Mouse (Mus musculus) forebrain, embryonic 11.5 days (tissue): ENCODE measurements around the gene Fcgrt. TPM values are rescaled to one million over a fixed set of nuclear protein-coding genes. Genes with fewer than 3 reads are reported as not detected.
"Not testable (repeated sequence)": the region's sequence is repeated elsewhere in the genome, so short reads cannot be mapped to it uniquely, and the experiment has no call there.

Source experiments
- ATAC-seq: fragments of 200-750 bp; cut with Nextera tagmentation; replicated peaks from 2 replicates; pipeline ENCODE4 v1.8.0; 2017; ENCODE audit warnings: moderate TSS enrichment; ENCODE audit not compliant: low FRiP score
- DNase-seq: peaks from one replicate; pipeline ENCODE4 v3.0.0-alpha.2; 2017; ENCODE audit warnings: low spot score
- H3K27ac ChIP-seq: fragments of 300-500 bp; sonication (generic); 2 replicates; pipeline ENCODE4 v1.5.1; 2014; ENCODE audit warnings: low read depth, low read length
- H3K27me3 ChIP-seq: fragments of 300-500 bp; sonication (generic); 2 replicates; pipeline ENCODE4 v1.6.1; 2014; ENCODE audit warnings: mild to moderate bottlenecking, low read length, mixed read lengths; ENCODE audit not compliant: control insufficient read depth, insufficient read depth
- H3K36me3 ChIP-seq: fragments of 300-500 bp; sonication (generic); 2 replicates; pipeline ENCODE4 v1.6.1; 2014; ENCODE audit warnings: mild to moderate bottlenecking, low read length, moderate library complexity, mixed read lengths; ENCODE audit not compliant: control insufficient read depth, insufficient read depth
- H3K4me1 ChIP-seq: fragments of 300-500 bp; sonication (generic); replicated peaks from 2 replicates; pipeline ENCODE4 v1.6.1; 2014; ENCODE audit warnings: low read length, mixed read lengths; ENCODE audit not compliant: control insufficient read depth, insufficient read depth
- H3K4me2 ChIP-seq: fragments of 300-500 bp; sonication (generic); 2 replicates; pipeline ENCODE4 v1.6.1; 2014; ENCODE audit warnings: low read depth, mild to moderate bottlenecking, low read length, moderate library complexity, mixed read lengths; ENCODE audit not compliant: severe bottlenecking
- H3K4me3 ChIP-seq: fragments of 300-500 bp; sonication (generic); 2 replicates; pipeline ENCODE4 v1.5.1; 2014; ENCODE audit warnings: low read depth, low read length
- H3K9ac ChIP-seq: fragments of 300-500 bp; sonication (generic); 2 replicates; pipeline ENCODE4 v1.6.1; 2014; ENCODE audit warnings: low read length
- H3K9me3 ChIP-seq: fragments of 300-500 bp; sonication (generic); 2 replicates; pipeline ENCODE4 v1.6.1; 2016; ENCODE audit warnings: low read length, mixed read lengths; ENCODE audit not compliant: control insufficient read depth
- WGBS: fragments of 180-500 bp; shearing (Covaris S2); extraction: QIAGEN DNeasy Blood & Tissue Kit; methylation state at CpG from one replicate; pipeline ENCODE4 v1.1.7; 2014; 5-methylcytosine and 5-hydroxymethylcytosine counted together
- polyA plus RNA-seq: library from polyadenylated mRNA; unstranded; fragments of >200 nt; fragmentation: Nextera tagmentation; extraction: Ambion mirVana; gene quantifications from 2 replicates; pipeline ENCODE4 v1.2.1, GENCODE M21; 2014

Fcgrt gene
- polyA plus RNA-seq, 1 experiment from 2014 or later, result 7.1 TPM

DNA sequence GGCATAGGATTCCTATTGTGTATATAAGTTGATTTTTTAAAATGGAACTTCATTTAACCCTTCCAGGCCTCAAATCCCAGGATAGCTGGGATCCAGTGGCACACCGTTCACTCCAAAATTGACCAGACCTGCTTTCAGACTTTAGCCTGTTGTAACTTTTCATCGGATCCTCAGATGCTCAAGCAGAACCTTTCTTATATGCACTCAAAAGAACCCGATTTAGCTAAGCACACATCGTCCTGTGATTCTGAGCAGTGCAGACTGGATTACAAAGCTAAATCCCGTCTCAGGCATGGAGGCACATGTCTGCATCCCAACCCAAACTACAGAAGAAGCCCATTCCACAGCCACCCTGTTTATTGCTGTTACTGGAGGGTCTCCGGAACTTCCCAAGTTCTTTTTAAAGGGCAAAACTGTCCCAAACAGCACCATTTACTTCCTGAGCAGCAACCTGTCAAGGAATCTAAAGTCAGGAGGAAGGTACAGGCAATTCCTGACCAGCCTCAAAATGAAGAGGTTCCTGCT is 24.1 kb upstream of the Fcgrt start:
- WGBS, result under 1% methylated on average over 6 of the region's 6 CpGs
- peaks cover 28% of the 10 kb centered on the region for H3K4me1 ChIP-seq
- no peaks in the 10 kb centered on the region for H3K9me3 ChIP-seq

DNA sequence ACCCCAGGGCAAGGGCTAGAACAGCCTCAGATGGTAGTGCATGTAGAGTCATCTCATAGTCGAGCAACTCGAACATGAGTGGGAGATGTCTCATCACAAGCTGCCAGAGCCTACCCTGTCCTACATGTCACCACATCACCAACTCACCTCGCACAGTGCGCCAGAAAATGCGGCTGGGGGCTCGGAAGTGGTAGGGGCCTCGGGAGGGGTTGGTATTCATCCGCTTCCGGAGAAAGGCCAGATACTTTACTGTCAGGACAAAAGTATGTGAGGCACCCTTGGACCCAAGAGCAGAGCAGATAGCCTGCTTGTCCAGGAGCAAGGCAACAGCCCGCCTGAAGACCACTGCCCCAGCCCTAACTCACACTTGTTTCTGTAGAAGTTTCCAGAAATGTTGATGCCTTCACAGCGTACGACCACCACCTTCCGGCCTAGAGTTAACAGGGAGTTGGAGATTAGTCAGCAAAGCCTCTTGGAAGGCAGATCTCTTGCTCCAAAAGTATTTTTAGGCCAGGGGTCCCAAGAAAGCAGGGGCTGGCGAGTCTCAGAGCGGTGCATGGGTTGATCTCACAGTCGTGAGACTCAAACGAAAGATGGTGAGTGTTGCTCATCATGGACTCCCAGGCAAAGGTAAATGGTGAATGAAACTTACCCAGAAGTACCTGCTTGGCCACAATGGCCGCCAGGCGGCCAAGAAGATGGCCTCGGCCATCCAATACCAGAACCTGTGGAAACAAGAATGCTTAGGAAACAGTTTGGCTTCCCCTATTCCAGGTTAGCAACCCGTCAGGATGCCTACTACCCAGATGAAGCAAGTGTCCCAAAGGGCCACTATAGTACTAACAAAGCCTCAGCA is 23.4 kb upstream of the Fcgrt start:
- H3K4me1 ChIP-seq, result peaks cover 30% of the 10 kb centered on the region
- WGBS, result 54% methylated on average over 21 of the region's 21 CpGs

More for the DNA sequence above, 24.1 kb upstream of the Fcgrt start:
- Histone ChIP-seq H3K4me3 (peak overlapping the region; percentile 97), H3K27ac (peak overlapping the region; percentile 88), H3K27me3 (no peaks in the 10 kb centered on the region), H3K4me2 (peak overlapping the region; percentile 97), H3K9ac (peak overlapping the region; percentile 100), H3K36me3 (peaks cover 13% of the 10 kb centered on the region)
- no peak for ATAC-seq
- no peak for DNase-seq

GRCm38 (mm10) chr7:45126147-45126843 is 22.6 kb upstream of the Fcgrt start:
- H3K9ac ChIP-seq, result peak overlapping the region; percentile 100
- DNase-seq, result peak; percentile 63
- WGBS, result 78% methylated on average over 17 of the region's 17 CpGs
- ATAC-seq, result no peak
- H3K4me2 ChIP-seq, result peak overlapping the region; percentile 97
- H3K9me3 ChIP-seq, result no peaks in the 10 kb centered on the region
- peak overlapping the region; percentile 88 for H3K27ac ChIP-seq
- H3K4me1 ChIP-seq, result peaks cover 32% of the 10 kb centered on the region
- peak overlapping the region; percentile 97 for H3K4me3 ChIP-seq
- no peaks in the 10 kb centered on the region for H3K27me3 ChIP-seq
- peaks cover 25% of the 10 kb centered on the region for H3K36me3 ChIP-seq

More for the DNA sequence above, 23.4 kb upstream of the Fcgrt start:
- Histone ChIP-seq H3K27ac (peak overlapping the region; percentile 88), H3K9me3 (no peaks in the 10 kb centered on the region), H3K4me2 (peak overlapping the region; percentile 97), H3K36me3 (peaks cover 17% of the 10 kb centered on the region), H3K27me3 (no peaks in the 10 kb centered on the region), H3K4me3 (peak overlapping the region; percentile 97), H3K9ac (peak overlapping the region; percentile 100)
- ATAC-seq, result no peak
- no peak for DNase-seq

GRCm38 (mm10) chr7:45125649-45126048 is 22.0 kb upstream of the Fcgrt start:
- H3K4me1 ChIP-seq, result peaks cover 32% of the 10 kb centered on the region
- not testable (repeated sequence) for H3K27me3 ChIP-seq, H3K4me3 ChIP-seq, H3K9ac ChIP-seq, DNase-seq, H3K4me2 ChIP-seq, H3K9me3 ChIP-seq, ATAC-seq
- H3K36me3 ChIP-seq, result peaks cover 31% of the 10 kb centered on the region
- 65% methylated on average over 5 of the region's 5 CpGs for WGBS
- H3K27ac ChIP-seq, result peak overlapping the region; percentile 93; the same call in 1 of the 2 replicates

GRCm38 (mm10) chr7:45125144-45125600 is 21.5 kb upstream of the Fcgrt start:
- H3K27ac ChIP-seq, result peak overlapping the region; percentile 93; the same call in 1 of the 2 replicates
- H3K4me1 ChIP-seq, result peaks cover 32% of the 10 kb centered on the region
- H3K4me3 ChIP-seq, result no peak overlapping the region
- DNase-seq, result peak; percentile 68
- peaks cover 36% of the 10 kb centered on the region for H3K36me3 ChIP-seq
- peak overlapping the region; percentile 53 for H3K4me2 ChIP-seq
- no peak for ATAC-seq
- 18% methylated on average over 7 of the region's 7 CpGs for WGBS
- no peaks in the 10 kb centered on the region for H3K27me3 ChIP-seq
- no peaks in the 10 kb centered on the region for H3K9me3 ChIP-seq
- no peak overlapping the region; the same call in 1 of the 2 replicates for H3K9ac ChIP-seq

DNA sequence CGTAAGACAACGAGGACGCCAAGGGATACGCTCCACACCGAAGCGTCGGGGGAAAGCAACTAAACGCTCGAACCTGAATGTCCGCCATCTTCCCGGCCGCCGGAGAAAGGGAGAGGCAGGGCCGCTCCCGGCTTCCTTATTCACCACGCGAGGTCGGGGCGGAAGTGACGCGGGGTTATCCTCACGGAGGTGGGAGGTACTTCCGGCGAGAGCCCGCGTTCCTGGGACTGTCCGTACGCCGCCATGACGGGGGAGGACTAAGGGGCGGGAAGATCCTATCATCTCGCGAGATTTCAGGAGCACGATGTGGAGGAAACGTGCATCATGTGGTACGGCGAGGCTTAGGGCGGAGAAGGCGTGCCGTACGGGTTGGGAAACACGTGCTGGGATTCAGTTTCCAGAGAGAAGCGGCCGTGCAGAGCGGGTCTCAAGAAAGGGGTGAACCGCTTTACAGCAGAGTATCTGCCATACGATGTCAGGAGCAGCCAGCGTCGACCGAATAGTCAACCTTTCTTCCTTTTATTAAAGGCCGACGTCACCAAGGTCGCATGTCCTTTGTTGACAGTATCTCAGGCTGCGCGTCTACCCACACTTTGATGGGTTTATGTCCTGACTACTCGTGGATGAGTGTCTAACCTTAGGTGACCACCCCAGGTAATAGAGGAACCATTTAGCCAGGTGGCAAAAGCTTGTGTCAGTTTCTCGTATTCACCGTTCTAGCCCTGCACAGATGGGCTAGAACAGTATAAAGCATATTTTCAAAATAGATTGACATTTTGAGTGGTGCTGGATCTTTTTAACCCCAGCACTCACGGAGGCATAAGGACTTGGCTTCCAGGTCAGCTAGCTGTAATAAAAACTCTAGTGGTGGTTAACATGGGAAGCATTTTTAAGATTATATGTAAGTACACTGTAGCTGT is 20.8 kb upstream of the Fcgrt start, which contains the start of gene Rps11:
Gene Rps11, minus strand, starts transcription at position 216 of the 920 bp plus-strand sequence.
- H3K4me1 ChIP-seq, result peaks cover 28% of the 10 kb centered on the region
- DNase-seq, result peak; percentile 99
- no peaks in the 10 kb centered on the region for H3K9me3 ChIP-seq
- ATAC-seq, result peak; percentile 81
- peak within 1 kb of the TSS; percentile 93 for H3K27ac ChIP-seq
- peaks cover 40% of the 10 kb centered on the region for H3K36me3 ChIP-seq
- H3K4me2 ChIP-seq, result peak within 1 kb of the TSS; percentile 76
- no peaks in the 10 kb centered on the region for H3K27me3 ChIP-seq
- peak within 1 kb of the TSS; percentile 99 for H3K9ac ChIP-seq
- H3K4me3 ChIP-seq, result peak within 1 kb of the TSS; percentile 87
- WGBS, result under 1% methylated on average over 59 of the region's 59 CpGs

- peak overlapping the region; percentile 76 for H3K4me2 ChIP-seq
- H3K4me1 ChIP-seq, result peaks cover 28% of the 10 kb centered on the region
- WGBS, result 32% methylated on average over 12 of the region's 12 CpGs
- DNase-seq, result no peak
- H3K36me3 ChIP-seq, result peaks cover 40% of the 10 kb centered on the region
- H3K27ac ChIP-seq, result no peak overlapping the region; the same call in 1 of the 2 replicates
- H3K9ac ChIP-seq, result peak overlapping the region; percentile 99
- H3K27me3 ChIP-seq, result no peaks in the 10 kb centered on the region
- H3K4me3 ChIP-seq, result peak overlapping the region; percentile 87
- no peak for ATAC-seq
- no peaks in the 10 kb centered on the region for H3K9me3 ChIP-seq
These were observed 19.5 kb upstream of the Fcgrt start for GRCm38 (mm10) chr7:45123186-45123570.
